23 mouse cellular contexts compared by ENCODE assay signal in the genomic region with DNA sequence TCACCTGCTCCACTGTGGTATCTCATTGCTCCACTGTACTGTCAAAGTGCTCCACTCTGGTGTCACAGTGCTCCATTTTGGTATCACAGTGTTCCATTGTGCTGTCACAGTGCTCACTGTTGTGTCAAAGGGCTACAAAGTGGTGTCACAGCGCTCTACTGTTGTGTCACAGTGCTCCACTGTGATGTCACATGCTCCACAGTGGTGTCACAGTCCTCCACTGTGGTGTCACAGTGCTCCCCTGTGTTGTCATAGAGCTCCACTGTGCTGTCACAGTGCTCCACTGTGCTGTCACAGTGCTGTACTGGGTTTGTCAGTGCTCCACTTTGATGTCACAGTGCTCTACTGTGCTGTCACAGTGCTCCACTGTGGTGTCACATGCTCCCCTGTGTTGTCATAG.
DNase-seq lines count a peak whose midpoint lies in the region; ATAC-seq and TF ChIP-seq lines count a peak whose summit lies in the region.
"Had no signal": no experiment of that assay in that cellular context is flagged by ENCODE, and none has a peak within 500 bp of the region (broad histone marks: within the 10 kb centered on the region; RNA-seq: fewer than 3 reads in every experiment).

No protein-coding gene starts in this region.

- H3K4me2 ChIP-seq in liver, embryonic 12.5 days = no peak overlapping the region
- no peak overlapping the region for H3K4me2 ChIP-seq in liver, postnatal 0 days (ENCODE audit: low read depth, low read length)
- H3K4me2 ChIP-seq: heart, embryonic 13.5 days; hindbrain, embryonic 14.5 days; limb, embryonic 15.5 days; midbrain, embryonic 13.5 days had no signal

- H3K79me2 ChIP-seq in liver, adult 2 months (ENCODE audit: control insufficient read depth, insufficient read depth, low read length) = no peaks in the 10 kb centered on the region
- H3K79me2 ChIP-seq in MEL (ENCODE audit: control insufficient read depth, insufficient read depth, low read length, poor library complexity) = no peaks in the 10 kb centered on the region

- no peak for TF ChIP-seq EP300 in MEL (IDR thresholded peaks at IDR 0.05; ENCODE audit: low read depth in 1 of 2, low read length in 2 of 2)
- no peak for TF ChIP-seq EP300 in liver, postnatal 0 days (IDR thresholded peaks at IDR 0.05; ENCODE audit: low read depth)

- no peak overlapping the region for H3K4me3 ChIP-seq in liver, adult 2 months (ENCODE audit: insufficient read depth, low read depth, low read length)
- no peak overlapping the region for H3K4me3 ChIP-seq in liver, embryonic 12.5 days
- H3K4me3 ChIP-seq in MEL (ENCODE audit: control insufficient read depth in 1 of 2, insufficient read depth in 1 of 2, low read depth in 2 of 2, low read length in 2 of 2) = no peak overlapping the region
- H3K4me3 ChIP-seq in liver, postnatal 0 days (ENCODE audit: low read depth, low read length) = no peak overlapping the region
- H3K4me3 ChIP-seq: heart, embryonic 13.5 days; left cerebral cortex, adult 2 months; limb, embryonic 15.5 days; midbrain, embryonic 13.5 days had no signal

- H3K27ac ChIP-seq in liver, adult 2 months (replicated peaks; ENCODE audit: insufficient read depth, low read depth, low read length) = no peak overlapping the region
- no peak overlapping the region for H3K27ac ChIP-seq in liver, embryonic 12.5 days
- H3K27ac ChIP-seq in MEL (ENCODE audit: control insufficient read depth, low read depth, low read length) = no peak overlapping the region
- H3K27ac ChIP-seq in liver, postnatal 0 days (ENCODE audit: low read depth) = no peak overlapping the region
- H3K27ac ChIP-seq: heart, embryonic 13.5 days; hindbrain, embryonic 14.5 days; left cerebral cortex, adult 2 months; limb, embryonic 15.5 days; midbrain, embryonic 13.5 days had no signal

- no peaks in the 10 kb centered on the region for H3K27me3 ChIP-seq in liver, adult 2 months (ENCODE audit: control insufficient read depth, insufficient read depth, low read length)
- H3K27me3 ChIP-seq in liver, embryonic 12.5 days (replicated peaks) = no peaks in the 10 kb centered on the region
- H3K27me3 ChIP-seq in MEL (ENCODE audit: control insufficient read depth in 1 of 2, insufficient read depth in 2 of 2, low read length in 2 of 2) = no peaks in the 10 kb centered on the region
- no peaks in the 10 kb centered on the region for H3K27me3 ChIP-seq in liver, postnatal 0 days (ENCODE audit: insufficient read depth, low read length)
- H3K27me3 ChIP-seq: heart, embryonic 13.5 days; limb, embryonic 15.5 days; midbrain, embryonic 13.5 days had no signal

- TF ChIP-seq POLR2A in liver, adult 2 months (IDR thresholded peaks at IDR 0.05; ENCODE audit: extremely low read depth, insufficient read depth, low read length) = no peak
- no peak for TF ChIP-seq POLR2A in MEL (IDR thresholded peaks at IDR 0.05; ENCODE audit: control insufficient read depth in 1 of 2, insufficient read depth in 1 of 2, low read depth in 1 of 2, low read length in 2 of 2, poor library complexity in 1 of 2)

- no peak for TF ChIP-seq CTCF in liver, adult 2 months (IDR thresholded peaks at IDR 0.05; ENCODE audit: low read depth, low read length)
- no peak for TF ChIP-seq CTCF in MEL (IDR thresholded peaks at IDR 0.05 in 2 of 3, conservative IDR thresholded peaks at IDR 0.05 in 1 of 3; ENCODE audit: control insufficient read depth in 1 of 3, insufficient read depth in 1 of 3, low read depth in 2 of 3, low read length in 3 of 3, poor library complexity in 1 of 3, severe bottlenecking in 1 of 3)
- TF ChIP-seq CTCF in liver, postnatal 0 days (IDR thresholded peaks at IDR 0.05; ENCODE audit: low read depth) = no peak

- H3K9me3 ChIP-seq in liver, embryonic 12.5 days (replicated peaks) = peaks cover 90% of the 10 kb centered on the region
- no peaks in the 10 kb centered on the region for H3K9me3 ChIP-seq in MEL (replicated peaks; ENCODE audit: insufficient read depth, low read length)
- peaks cover 23% of the 10 kb centered on the region for H3K9me3 ChIP-seq in liver, postnatal 0 days (ENCODE audit: low read length)

- H3K9ac ChIP-seq in liver, adult 2 months (ENCODE audit: low read depth, low read length) = no peak overlapping the region
- no peak overlapping the region for H3K9ac ChIP-seq in liver, embryonic 12.5 days
- no peak overlapping the region for H3K9ac ChIP-seq in MEL (ENCODE audit: control insufficient read depth, low read depth, low read length, poor library complexity, severe bottlenecking)
- H3K9ac ChIP-seq in liver, postnatal 0 days (replicated peaks) = no peak overlapping the region
- H3K9ac ChIP-seq: heart, embryonic 13.5 days; hindbrain, embryonic 14.5 days; limb, embryonic 15.5 days; midbrain, embryonic 13.5 days had no signal

- TF ChIP-seq RAD21 in MEL (IDR thresholded peaks at IDR 0.05; ENCODE audit: low read depth, low read length) = no peak

- DNase-seq in CD4-positive, CD25-positive, alpha-beta regulatory T cell, adult 2 months (ENCODE audit: low read depth, low spot score) = peak; percentile 4
- peak; percentile 15 for DNase-seq in liver, adult 2 months (ENCODE audit: extremely low read depth, low read depth, low spot score)
- DNase-seq in MEL (ENCODE audit: low read depth, low spot score) = peak; percentile 40
- peak; percentile 10 for DNase-seq in liver, postnatal 0 days
- no peak for DNase-seq in thymus, postnatal 4 days
- DNase-seq in cerebellum, adult 9-10 months = no peak
- DNase-seq: adrenal gland, postnatal 25 days; cerebellum, adult 18-20 months; cerebellum, postnatal 14 days; gastrocnemius, postnatal 14 days; kidney, postnatal 14 days; lung, adult 18-20 months; right cerebral cortex, postnatal 4 days had no signal

- H3K4me1 ChIP-seq in liver, adult 2 months (ENCODE audit: control insufficient read depth, insufficient read depth, low read length) = no peaks in the 10 kb centered on the region
- H3K4me1 ChIP-seq in liver, embryonic 12.5 days = no peaks in the 10 kb centered on the region
- H3K4me1 ChIP-seq in MEL (ENCODE audit: control insufficient read depth in 1 of 2, insufficient read depth in 2 of 2, low read length in 2 of 2) = no peaks in the 10 kb centered on the region
- no peaks in the 10 kb centered on the region for H3K4me1 ChIP-seq in liver, postnatal 0 days (ENCODE audit: insufficient read depth)
- H3K4me1 ChIP-seq: heart, embryonic 13.5 days; limb, embryonic 15.5 days; midbrain, embryonic 13.5 days had no signal

- no peak for ATAC-seq in CD4-positive, CD25-positive, alpha-beta regulatory T cell, adult 4 months
- no peak for ATAC-seq in liver, embryonic 12.5 days
- no peak for ATAC-seq in liver, postnatal 0 days
- ATAC-seq: forebrain, embryonic 14.5 days; intestine, postnatal 0 days; lung, postnatal 0 days; midbrain, embryonic 13.5 days had no signal

- H3K36me3 ChIP-seq in liver, adult 2 months (ENCODE audit: control insufficient read depth, insufficient read depth, low read length) = no peaks in the 10 kb centered on the region
- H3K36me3 ChIP-seq in liver, embryonic 12.5 days = no peaks in the 10 kb centered on the region
- no peaks in the 10 kb centered on the region for H3K36me3 ChIP-seq in MEL (ENCODE audit: control insufficient read depth in 1 of 2, insufficient read depth in 2 of 2, low read length in 2 of 2)
- H3K36me3 ChIP-seq in liver, postnatal 0 days (replicated peaks; ENCODE audit: insufficient read depth, low read length) = no peaks in the 10 kb centered on the region
- H3K36me3 ChIP-seq: heart, embryonic 13.5 days; limb, embryonic 15.5 days; midbrain, embryonic 13.5 days had no signal

- 48% methylated on average over 1 of the region's 1 CpGs for WGBS in liver, adult 2 months
- WGBS in liver, embryonic 12.5 days (ENCODE audit: insufficient replicate concordance) = 31% methylated on average over 1 of the region's 1 CpGs
- WGBS in liver, postnatal 0 days (ENCODE audit: insufficient replicate concordance) = 41% methylated on average over 1 of the region's 1 CpGs

TF ChIP-seq in MEL, 35 proteins besides CTCF, POLR2A, EP300 and RAD21:
- TF ChIP-seq MEF2A (IDR thresholded peaks at IDR 0.05; ENCODE audit: extremely low read depth, insufficient replicate concordance, low read depth, low read length, poor library complexity, severe bottlenecking) (no peak), MAZ (IDR thresholded peaks at IDR 0.05; ENCODE audit: low read depth, low read length) (no peak), GATA1 (IDR thresholded peaks at IDR 0.05; ENCODE audit: low read depth, low read length) (no peak), MAX (IDR thresholded peaks at IDR 0.05; ENCODE audit: low read length) (no peak), NELFE (IDR thresholded peaks at IDR 0.05; ENCODE audit: low read depth, low read length) (no peak)

Comparison
In these comparisons a context has a peak if more than half of its experiments do, and no peak if none do; other contexts are left out.
1. DNase-seq: peak in CD4-positive, CD25-positive, alpha-beta regulatory T cell, adult 2 months (single experiment), liver, adult 2 months (single experiment), MEL (single experiment) and liver, postnatal 0 days (single experiment); none in thymus, postnatal 4 days (single experiment) and cerebellum, adult 9-10 months (single experiment).